Mouse (Mus musculus) liver (tissue): ENCODE measurements around the gene Cnn3.
A peak's percentile ranks its signal among the peaks of the same experiment; 100 is the strongest.

Experiments
- DNase-seq: peaks from one replicate; pipeline ENCODE4 v3.0.0-alpha.2; 2020; ENCODE audit warnings: mixed read lengths

The Cnn3 gene

GRCm38 (mm10) chr3:121500225-121500624 is 73.9 kb downstream of the Cnn3 start:
- DNase-seq = peak; percentile 72

GRCm38 (mm10) chr3:121500734-121501133 is 74.4 kb downstream of the Cnn3 start:
- DNase-seq = no peak

- no peak for DNase-seq
These were observed 78.7 kb downstream of the Cnn3 start for GRCm38 (mm10) chr3:121504927-121505487.

GRCm38 (mm10) chr3:121506175-121506574 is 79.9 kb downstream of the Cnn3 start:
- no peak for DNase-seq

GRCm38 (mm10) chr3:121506756-121507155 is 80.5 kb downstream of the Cnn3 start:
- DNase-seq = no peak

GRCm38 (mm10) chr3:121507678-121508077 is 81.4 kb downstream of the Cnn3 start:
- DNase-seq = no peak
